Mouse (Mus musculus): Measurements from ENCODE around the gene Scaf1.

GRCm38 (mm10) chr7:44956266-44956665 is 59.9 kb downstream of the Scaf1 start:
- TF ChIP-seq MYOD1 (IDR thresholded peaks at IDR 0.05; ENCODE audit: control insufficient read depth in 1 of 3, insufficient read length in 2 of 3, low read depth in 2 of 3), result no peak
- no peak for TF ChIP-seq POLR2AphosphoS2 (IDR thresholded peaks at IDR 0.05; ENCODE audit: insufficient read length, low read depth)
- no peak for TF ChIP-seq POLR2A (IDR thresholded peaks at IDR 0.05; ENCODE audit: insufficient read length, low read depth)
- no peak for TF ChIP-seq MAX (IDR thresholded peaks at IDR 0.05; ENCODE audit: low read depth)
- no peak for TF ChIP-seq USF1 (IDR thresholded peaks at IDR 0.05; ENCODE audit: low read depth)
- no peak for TF ChIP-seq E2F4 (IDR thresholded peaks at IDR 0.05; ENCODE audit: insufficient read depth)
- TF ChIP-seq SRF (IDR thresholded peaks at IDR 0.05; ENCODE audit: control insufficient read depth, insufficient read length, low read depth), result no peak
- TF ChIP-seq TCF12 (IDR thresholded peaks at IDR 0.05; ENCODE audit: insufficient read depth, poor library complexity, severe bottlenecking), result no peak
- no peak for TF ChIP-seq CEBPB (IDR thresholded peaks at IDR 0.05; ENCODE audit: insufficient read depth, poor library complexity, severe bottlenecking)
- no peak for TF ChIP-seq REST (IDR thresholded peaks at IDR 0.05; ENCODE audit: insufficient read depth, insufficient read length)
- no peak for TF ChIP-seq MYOG (IDR thresholded peaks at IDR 0.05; ENCODE audit: control insufficient read depth in 1 of 3, insufficient read depth in 1 of 3, insufficient read length in 2 of 3, low read depth in 2 of 3)
- TF ChIP-seq TCF3 (IDR thresholded peaks at IDR 0.05; ENCODE audit: insufficient read length, low read depth), result no peak

Data from myocyte (in vitro differentiated cells).